Mouse (Mus musculus) frontal cortex, adult 2 months (tissue): ENCODE data around the gene Gm11541. TPM values are rescaled to one million over a fixed set of nuclear protein-coding genes. Genes with fewer than 3 reads are reported as not detected.
"Not testable (repeated sequence)": the region's sequence is repeated elsewhere in the genome, so short reads cannot be mapped to it uniquely, and the experiment has no call there.

Source experiments
- DNase-seq, 2 experiments: peaks; one replicate each; pipeline ENCODE4 v3.0.0; 2022; ENCODE audit warnings: low spot score in 1 of 2; ENCODE audit errors: extremely low spot score in 1 of 2
- polyA plus RNA-seq: library from polyadenylated mRNA; depleted of rRNA; stranded (reverse); fragments of >200 nt; gene quantifications from 2 replicates; pipeline ENCODE4 v1.2.3, GENCODE M21; 2012

The Gm11541 gene
- polyA plus RNA-seq, 1 experiment = not detected

DNA sequence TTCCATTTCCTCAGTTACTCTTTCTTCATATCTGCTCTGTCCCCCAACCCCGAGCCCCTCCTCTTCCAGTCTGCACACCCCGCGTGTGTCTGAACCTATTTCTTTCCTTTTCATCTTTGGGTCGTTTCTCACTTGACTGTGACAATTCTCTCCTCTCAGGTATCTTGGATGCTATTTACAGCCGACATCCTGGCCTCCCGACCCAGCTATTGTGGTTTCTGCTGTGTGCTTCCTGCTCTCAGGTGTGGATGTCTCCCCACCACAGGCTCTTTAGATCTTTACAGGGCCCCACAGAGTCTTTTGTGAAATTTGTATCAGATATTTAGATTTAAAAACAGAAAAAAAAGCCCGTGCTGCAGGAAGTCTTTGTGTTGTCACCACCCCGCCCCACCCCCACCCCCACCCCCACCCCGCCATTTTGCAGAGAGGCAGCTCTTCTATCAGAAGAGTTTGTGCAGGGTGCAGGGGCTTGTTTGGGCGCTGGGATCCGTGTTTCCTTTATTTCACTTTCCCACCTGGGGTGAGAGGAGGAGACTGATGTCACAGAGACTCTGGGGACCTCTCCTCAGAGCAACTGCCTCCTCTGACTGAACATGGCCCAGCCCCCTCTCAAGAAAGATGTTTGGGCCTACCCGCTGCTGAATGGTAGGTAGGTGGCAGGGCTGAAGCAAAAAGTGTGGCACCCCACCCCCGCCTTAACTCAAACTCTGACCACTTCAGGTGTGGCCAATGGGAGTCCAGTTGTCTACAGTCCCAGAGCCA lies 6.4 kb downstream of the Gm11541 start:
- no peak for DNase-seq

DNA sequence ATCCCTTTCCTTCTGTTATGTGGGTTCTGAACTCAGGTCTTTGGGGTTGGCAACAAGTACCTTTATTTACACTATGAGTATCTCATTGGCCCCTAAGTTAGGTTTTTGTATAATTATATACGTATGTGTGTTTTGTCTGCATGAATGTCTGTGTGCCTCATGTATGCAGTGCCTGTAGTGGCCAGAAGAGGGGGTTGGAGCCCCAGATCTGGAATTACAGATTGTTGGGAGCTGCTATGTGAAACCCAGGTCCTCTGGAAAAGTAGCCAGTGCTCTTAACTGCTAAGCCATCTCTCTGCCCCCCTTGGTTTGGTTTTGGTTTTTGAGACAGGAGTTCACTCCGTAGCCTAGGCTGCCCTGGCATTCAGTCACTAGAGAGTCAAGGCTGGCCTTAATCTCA lies 7.2 kb downstream of the Gm11541 start:
- no peak for DNase-seq

DNA sequence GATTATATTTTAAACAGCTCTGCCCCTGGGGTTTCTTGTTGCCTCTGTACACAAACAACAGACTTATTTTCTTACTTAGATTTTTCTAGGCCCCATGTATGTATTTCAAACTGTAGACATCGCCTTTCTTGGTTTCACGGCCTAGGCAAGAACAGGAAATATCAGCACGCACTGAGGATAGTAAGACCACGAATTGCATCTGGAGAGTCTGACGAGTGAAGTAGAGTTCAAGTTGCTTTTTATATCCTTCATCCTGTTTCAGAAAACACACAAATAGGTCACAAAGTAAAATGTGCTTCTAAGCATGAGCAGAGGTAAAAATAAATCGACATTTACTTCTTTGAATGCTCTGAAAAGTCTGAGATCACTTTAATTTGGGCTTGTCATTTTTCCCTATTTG lies 8.8 kb downstream of the Gm11541 start:
- no peak for DNase-seq

DNA sequence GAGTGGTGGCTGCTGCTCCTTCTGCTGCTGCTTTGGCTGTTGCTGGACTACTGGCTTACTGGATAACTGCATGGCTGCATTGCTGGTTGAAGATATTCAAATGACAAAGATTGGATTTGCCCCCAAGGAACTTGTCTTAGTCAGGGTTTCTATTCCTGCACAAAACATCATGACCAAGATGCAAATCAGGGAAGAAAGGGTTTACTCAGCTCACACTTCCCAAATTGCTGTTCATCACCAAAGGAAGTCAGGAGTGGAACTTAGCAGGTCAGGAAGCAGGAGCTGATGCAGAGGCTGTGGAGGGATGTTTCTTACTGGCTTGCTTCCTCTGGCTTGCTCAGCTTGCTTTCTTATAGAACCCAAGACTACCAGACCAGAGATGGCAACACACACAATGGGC lies 11.8 kb downstream of the Gm11541 start:
- DNase-seq = not testable (repeated sequence)

DNA sequence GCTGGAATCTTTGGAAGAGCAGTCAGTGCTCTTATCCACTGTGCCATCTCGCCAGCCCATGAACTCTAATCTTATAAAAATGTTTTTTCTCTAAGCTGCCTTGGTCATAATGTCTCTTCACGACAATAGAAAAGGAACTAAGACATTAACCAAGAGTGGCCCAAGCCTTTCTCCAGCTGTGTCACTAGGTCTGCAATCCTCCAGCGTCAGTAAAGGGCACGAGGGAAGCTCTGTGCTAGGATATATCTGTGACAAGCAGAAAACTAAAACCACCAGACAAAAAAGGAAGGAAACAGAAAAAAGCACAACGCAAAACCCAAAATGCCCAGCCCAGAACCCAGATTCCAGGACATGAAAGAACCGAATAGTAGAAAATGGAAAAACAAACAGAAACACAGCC lies 17.1 kb downstream of the Gm11541 start:
- DNase-seq = no peak

DNA sequence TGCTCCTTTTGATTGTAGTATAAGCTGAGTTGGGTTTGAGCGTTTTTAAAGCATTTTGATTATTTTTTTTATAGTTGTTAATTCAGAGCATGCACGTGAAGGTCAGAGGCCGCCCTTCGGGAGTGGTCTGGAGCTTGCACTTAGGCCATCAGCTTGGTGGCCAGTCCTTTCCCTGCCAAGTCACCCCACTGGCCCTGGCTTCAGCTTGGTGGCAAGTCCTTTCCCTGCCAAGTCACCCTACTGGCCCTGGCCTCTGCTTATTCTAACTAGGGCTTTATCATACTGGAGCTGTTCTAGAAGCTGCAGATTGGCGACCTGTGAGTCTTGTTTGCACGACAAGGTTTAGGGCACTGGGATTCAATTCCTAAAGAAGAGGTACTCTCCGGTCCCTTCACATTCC lies 21.9 kb downstream of the Gm11541 start:
- DNase-seq = no peak

DNA sequence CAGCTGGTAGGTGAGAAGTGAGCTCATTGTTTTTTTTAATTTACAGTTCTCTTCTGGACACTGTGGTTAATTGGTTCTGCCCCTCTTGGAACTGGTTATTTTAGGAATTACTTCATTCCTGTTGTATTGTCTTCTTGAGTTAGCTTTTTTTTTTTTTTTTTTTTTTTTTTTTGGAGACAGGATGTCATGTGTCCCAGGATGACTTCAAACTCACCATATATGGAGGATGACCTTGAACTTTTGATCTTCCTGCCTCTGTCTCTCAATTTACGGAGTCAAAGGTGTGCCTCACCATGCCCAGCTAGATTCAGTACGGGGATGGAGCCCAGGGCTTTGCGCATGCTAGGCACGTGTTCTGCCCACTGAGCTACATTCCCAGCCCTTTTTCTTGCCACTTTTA lies 22.7 kb downstream of the Gm11541 start:
- no peak for DNase-seq

DNA sequence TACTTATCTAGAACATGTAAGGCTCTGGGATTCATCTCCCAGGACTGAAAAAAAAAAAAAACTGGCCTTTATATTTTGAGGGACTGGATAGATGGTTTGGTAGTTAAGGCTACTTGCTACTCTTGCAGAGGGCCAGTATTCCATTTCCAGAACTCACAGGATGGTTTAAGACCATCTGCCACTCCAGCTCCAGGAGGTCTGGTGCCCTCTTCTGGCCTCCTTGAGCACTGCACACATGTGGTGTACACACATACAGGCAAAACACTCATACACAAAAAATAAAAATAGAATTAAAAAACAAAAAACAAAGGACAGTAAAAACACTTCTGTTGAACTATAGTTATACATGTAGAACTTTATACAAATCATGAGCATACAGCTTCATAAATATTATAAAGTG lies 23.7 kb downstream of the Gm11541 start:
- no peak for DNase-seq

DNA sequence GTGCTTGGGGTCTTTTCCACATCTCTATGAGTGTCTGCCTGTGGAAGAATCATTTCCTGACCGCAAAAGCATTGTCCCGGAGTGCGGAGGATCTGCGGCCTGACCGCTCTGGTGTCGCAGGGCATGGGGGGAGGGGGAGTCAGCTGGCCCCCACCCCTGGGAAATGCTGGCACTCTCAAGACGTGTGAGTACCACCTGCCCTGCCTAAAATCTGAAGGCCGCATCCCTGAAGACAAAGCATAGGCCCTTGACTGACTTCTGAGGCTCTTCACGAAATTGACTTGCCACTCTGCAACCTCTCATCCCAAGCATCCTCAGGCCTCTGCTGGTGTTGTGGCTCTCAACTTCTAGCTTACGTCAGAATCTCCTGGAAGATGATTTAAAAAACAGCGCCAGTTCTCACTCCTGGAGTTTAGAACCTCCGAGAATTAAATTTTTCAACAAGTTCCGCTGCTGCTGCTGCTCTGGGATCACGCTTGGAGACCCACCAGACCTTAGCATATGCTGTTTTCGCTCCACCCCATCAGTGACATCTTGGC lies 26.6 kb downstream of the Gm11541 start:
- DNase-seq = no peak

DNA sequence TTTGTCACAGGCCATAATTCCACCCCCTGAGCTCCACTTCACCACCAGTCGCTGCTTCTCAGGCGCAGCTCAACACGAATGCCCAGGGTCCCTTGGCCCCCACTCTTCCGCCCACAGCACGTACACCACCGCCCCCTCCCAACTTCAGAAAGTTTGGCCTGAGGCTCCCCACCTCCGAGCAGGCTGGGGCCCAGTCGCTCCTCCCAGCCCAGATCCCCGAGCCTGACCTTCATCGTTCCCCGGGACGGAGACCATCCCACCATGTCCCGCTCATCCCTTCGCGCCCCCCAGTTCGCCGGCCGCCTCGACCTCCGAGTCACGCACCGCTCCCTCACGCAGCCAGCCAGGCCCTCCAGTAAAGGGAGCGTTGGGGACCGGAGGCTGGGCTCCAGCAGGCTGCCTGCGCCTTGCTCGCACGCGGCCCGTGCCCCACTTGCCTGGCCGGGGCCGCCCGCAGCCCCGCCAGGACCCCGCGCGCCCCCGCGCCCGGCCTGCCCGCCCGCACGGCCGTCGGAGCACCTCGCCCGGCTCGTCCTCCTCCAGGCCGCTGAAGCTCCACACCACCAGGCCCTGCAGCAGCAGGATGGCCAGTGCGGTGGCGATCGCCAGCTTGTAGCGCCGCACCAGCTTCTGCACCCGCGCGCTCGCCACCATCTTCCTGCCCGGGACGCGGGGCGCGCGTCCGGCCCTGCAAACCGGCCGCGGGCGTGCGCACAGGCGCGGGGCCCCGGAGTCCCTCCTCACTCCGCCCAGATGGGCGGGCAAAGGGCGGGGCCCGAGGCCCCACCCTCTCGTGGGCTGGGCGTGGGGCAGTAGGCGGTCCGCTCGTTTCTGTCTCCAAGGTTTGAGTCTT lies 27.3 kb downstream of the Gm11541 start, which contains the start of gene Xylt2:
Gene Xylt2, minus strand, starts transcription at position 762 of the 853 bp plus-strand sequence.
- peak; percentile 58 to 92 for DNase-seq

DNA sequence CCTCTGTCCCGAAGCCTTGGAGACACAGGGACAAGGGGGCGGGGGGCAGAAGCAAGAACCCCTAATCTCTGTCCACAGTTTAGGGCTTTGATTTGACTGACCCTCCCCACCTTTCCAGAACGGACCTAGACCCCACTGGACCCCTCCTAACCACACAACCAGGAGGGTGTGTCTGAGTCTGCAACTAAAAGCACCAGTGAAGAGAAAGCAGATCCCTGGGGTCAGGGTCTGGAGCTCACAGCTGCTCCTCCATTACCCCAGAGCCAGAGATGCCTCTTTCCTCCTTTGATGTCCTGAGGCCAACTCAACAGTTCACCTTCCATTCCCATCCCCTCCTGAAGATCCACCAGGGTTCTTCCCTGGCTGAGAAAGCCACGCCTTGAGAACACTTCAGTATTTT lies 28.0 kb downstream of the Gm11541 start:
- DNase-seq = no peak

DNA sequence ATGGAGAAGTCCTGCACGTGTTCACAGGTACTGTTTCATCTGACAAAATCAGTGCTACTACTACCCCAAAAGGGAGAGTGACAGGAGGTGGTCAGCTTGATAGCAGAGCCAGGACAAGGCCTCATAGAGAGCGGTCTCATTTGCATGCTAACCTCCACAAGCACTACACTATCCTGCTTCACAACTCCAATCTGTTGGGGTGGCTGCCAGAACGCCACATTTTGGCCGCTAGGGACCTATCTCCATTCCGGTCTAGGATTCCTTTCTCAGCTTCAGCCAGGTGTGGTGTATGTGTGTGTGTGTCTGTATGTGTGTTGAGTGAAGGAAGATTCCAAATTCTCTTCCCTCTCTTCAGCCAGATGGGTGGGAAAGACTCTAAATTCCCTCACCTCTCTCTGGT lies 28.9 kb downstream of the Gm11541 start:
- DNase-seq = no peak

DNA sequence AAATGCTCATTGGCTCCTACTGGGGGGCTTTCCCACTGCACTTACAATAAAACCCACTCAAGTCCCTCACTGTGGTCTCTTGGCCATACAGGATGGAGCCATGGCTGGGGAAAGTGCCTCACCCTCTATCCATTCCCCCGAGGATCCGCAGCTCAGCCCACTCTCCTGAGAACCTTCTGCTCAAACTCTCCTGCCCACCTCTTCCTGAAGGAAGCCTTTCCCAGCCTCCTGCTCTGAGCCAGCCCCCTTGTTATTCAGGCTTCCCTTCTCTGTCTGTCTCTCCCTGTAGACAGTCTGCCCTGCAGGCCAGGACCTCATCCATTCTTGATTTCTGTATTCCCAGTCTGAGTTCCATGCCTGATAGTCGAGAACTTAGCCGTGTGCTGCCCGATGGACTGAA lies 29.3 kb downstream of the Gm11541 start:
- peak in 1 of 2 experiments; percentile 48 for DNase-seq

DNA sequence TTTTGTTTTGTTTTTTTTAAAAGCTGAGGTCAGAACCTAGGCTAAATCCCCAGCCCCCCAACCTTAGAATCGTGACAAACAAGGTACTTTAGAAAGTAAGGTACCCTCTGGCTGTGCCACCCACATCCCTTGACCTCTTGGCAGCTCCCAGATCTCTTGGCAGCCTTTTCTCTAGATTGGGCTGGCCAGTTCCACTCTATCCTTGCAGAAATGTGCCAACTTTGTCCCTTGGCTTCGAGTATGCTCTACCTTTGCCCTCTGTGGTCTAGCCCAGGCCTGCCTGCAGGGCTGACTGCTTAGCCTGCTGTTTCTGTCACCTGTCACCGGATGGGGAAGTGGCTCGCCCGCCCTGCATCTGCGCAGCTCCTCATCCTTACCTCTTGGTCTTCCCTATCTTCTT lies 39.0 kb downstream of the Gm11541 start:
- DNase-seq = no peak

DNA sequence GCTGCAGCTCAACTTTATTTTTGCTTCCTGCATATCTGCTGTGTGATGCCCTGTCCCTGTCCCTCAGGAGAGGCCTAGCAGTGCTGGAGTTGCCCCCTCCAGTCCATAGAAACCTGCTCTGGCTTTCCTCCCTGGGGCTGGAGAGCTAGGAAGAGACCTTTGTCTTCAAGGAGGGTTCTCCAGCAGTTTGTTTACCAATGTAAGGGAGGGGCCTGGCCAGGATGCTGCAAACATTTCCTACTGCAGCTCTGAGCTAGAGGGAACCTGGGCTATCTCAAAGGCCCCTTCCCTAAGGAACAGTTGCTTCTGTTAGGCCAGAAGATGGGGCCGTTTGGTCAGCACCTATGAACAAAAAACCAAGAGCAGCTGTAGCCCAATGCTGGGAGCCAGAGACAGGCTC lies 43.0 kb downstream of the Gm11541 start:
- no peak for DNase-seq

DNA sequence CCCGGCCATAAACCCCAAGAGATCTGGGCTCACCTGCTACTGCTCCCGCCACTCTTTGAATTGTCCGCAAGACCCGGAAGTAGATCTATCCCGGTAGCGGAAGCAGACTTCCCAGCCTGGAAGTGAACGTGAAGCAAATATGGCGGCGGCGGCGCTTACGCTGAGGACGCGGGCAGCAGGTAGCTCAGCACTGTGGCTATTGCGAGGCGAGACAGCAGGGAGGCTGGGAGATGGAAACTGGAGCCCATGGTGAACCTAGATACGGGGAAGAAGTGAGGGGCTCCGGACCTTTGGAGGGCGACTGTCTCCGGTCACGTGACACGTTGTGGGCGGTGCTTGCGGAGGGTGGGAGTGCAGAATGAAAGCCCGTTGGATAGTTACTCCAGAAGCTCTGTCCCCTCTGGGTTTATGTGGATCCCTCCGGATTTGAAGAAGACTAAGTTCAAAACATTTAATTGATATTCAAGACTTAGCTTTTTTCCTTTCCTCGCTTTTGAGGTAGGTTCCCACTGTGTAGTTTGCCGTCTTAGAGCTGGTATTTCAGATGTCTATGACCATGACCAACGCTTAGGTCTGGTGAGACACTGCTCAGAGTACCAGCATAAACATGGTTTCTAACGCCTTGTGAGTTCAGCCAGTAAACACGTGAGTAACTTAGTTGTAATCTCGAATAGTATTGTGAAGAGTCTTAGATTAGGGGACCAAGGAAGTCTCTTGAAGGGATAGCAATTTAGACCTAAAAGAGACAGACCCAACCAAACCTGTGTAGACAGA lies 50.4 kb downstream of the Gm11541 start, which contains the start of the genes Mrpl27 and Eme1:
Gene Mrpl27, plus strand, starts transcription at position 105 of the 774 bp plus-strand sequence.
Gene Eme1, minus strand, starts transcription at position 302 of the 774 bp plus-strand sequence.
- DNase-seq = peak; percentile 68 to 87

DNA sequence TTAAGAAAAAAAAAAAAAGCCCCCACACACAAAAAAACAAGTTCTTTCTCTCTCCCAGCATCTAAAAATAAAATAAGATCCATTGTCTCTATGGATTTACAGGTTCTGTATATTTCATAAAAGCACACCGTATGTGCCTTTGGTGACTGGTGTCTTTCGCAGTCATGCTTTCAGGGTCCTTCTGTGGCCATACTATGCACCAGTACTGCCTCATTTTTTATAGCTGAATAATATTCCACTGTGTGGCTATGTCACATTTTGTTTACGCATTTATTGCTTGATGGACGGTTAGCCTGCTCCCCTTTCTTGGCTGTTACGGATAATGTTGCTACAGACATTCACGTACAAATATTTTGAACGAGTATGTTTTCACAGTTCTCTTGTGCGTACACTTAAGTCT lies 51.3 kb downstream of the Gm11541 start:
- no peak for DNase-seq

DNA sequence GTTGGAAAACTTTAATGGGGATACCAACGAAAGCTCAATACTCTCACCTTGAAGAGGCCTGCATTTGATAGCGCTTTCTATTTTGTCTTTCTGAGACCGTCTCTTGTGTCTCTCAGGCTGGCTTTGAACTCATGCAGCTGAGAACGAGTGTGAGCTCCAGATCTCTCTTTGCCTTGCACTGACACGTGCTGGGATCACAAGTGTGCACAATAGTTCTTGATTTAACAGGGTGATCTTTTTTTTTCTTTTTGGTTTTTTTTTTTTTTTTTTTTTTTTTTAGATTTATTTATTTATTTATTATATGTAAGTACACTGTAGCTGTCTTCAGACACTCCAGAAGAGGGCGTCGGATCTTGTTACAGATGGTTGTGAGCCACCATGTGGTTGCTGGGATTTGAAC lies 53.1 kb downstream of the Gm11541 start:
- DNase-seq = not testable (repeated sequence)

DNA sequence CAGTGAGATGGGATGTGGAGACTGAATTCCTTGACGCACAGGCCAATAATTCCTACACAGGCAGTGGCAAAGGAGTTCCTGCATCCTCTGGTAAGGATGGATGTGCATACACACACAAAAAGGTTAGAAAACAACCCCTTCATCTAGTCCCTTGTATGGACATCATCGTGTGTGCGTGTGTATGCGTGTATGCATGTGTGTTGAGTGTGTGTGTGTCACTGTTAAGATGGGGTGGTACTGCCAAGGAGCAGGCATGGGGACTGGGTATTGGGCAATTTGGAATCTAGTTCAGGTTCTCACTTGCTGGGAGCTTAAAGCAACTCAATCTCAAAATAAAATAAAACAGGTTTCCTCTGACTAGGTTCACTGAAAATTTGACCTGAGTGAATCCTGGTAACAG lies 57.8 kb downstream of the Gm11541 start:
- DNase-seq = no peak
